Mouse (Mus musculus): ENCODE measurements at regions not wholly inside any gene's neighbourhood (a gene's known extent, or its start where the extent isn't known, plus 50 kb on each side); places are given as distances from the start of the nearest gene placed in this dataset.

- TF ChIP-seq POLR2A (IDR thresholded peaks at IDR 0.05; ENCODE audit: borderline replicate concordance, extremely low read depth, insufficient read depth, insufficient read length, poor library complexity, severe bottlenecking) (no peak), CTCF (IDR thresholded peaks at IDR 0.05; ENCODE audit: borderline replicate concordance, extremely low read depth, insufficient read depth, insufficient read length) (no peak)
Observed at GRCm38 (mm10) chr12:26183021-26183420, 232.0 kb downstream of the Rnf144a start.
